Mouse (Mus musculus): Measurements from ENCODE around the gene Zswim8. TPM values are rescaled to one million over a fixed set of nuclear protein-coding genes. Genes with fewer than 3 reads are reported as not detected.

Gene Zswim8
- polyA plus RNA-seq, 1 experiment: 136 TPM

DNA sequence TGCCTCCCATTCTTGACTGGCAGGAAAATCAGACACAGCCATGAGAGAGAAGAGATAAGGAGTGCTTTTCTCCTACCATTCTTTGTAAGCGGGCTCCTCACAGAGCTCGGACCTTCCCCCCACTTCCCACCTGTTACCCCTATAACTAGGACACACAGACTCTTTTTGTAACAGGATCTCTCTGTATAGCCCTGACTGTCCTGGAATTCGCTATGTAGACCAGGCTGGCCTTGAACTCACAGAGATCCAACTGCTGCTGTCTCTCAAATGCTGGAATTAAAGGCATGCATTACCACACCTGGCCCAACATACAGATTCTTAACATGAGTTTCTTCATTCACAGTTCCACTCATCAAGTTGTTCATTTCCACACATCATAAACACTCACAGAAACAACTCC is 44.6 kb upstream of the Zswim8 start:
- 100% methylated on average over 3 of the region's 3 CpGs for WGBS

GRCm38 (mm10) chr14:20663601-20664000 is 43.8 kb upstream of the Zswim8 start:
- no peak for DNase-seq
- TF ChIP-seq POLR2A (IDR thresholded peaks at IDR 0.05; ENCODE audit: low read depth, low read length) (no peak), CTCF (conservative IDR thresholded peaks at IDR 0.05; ENCODE audit: insufficient read depth, insufficient read length, low read depth, low read length) (no peak)
- no peaks in the 10 kb centered on the region; the same call in 1 of the 2 replicates for H3K4me1 ChIP-seq (ENCODE audit: control insufficient read depth, insufficient read depth, low read length)
- no peak overlapping the region for H3K4me3 ChIP-seq (ENCODE audit: insufficient read depth, low read depth, low read length)
- no peaks in the 10 kb centered on the region for H3K27me3 ChIP-seq (replicated peaks; ENCODE audit: control insufficient read depth, insufficient read depth, low read length)
- WGBS: 64% methylated on average over 2 of the region's 2 CpGs
- no peaks in the 10 kb centered on the region for H3K36me3 ChIP-seq (ENCODE audit: control insufficient read depth, insufficient read depth, low read length)
- H3K27ac ChIP-seq (ENCODE audit: insufficient read depth, low read depth, low read length): no peak overlapping the region

More for the DNA sequence above, 44.6 kb upstream of the Zswim8 start:
- Histone ChIP-seq H3K4me1 (ENCODE audit: control insufficient read depth, insufficient read depth, low read length) (no peaks in the 10 kb centered on the region; the same call in 1 of the 2 replicates), H3K4me3 (ENCODE audit: insufficient read depth, low read depth, low read length) (no peak overlapping the region), H3K27ac (ENCODE audit: insufficient read depth, low read depth, low read length) (no peak overlapping the region), H3K36me3 (ENCODE audit: control insufficient read depth, insufficient read depth, low read length) (no peaks in the 10 kb centered on the region), H3K27me3 (replicated peaks; ENCODE audit: control insufficient read depth, insufficient read depth, low read length) (no peaks in the 10 kb centered on the region)
- no peak for TF ChIP-seq POLR2A (IDR thresholded peaks at IDR 0.05; ENCODE audit: low read depth, low read length)
- no peak for TF ChIP-seq CTCF (conservative IDR thresholded peaks at IDR 0.05; ENCODE audit: insufficient read depth, insufficient read length, low read depth, low read length)
- no peak for DNase-seq

DNA sequence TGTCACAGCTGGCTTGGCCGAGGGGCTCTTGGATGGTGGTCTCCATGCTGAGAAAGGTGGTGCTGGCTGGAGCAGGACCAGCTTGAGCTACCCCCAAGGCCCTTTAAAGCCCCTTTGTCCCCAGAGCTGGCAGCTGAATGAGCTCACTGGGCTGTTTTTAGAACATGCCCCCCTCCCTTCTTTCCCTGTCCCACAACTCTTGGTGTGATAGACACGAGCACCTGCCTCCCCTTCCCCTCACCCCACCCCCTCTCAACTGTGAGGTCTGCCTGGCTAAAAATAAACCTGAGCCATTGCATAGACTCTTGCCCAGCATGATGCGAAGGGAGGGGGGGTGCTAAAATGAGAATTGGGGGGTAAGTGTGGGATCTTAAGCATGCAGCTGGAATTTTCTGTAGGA is 42.9 kb upstream of the Zswim8 start:
- WGBS: 52% methylated on average over 3 of the region's 3 CpGs
- no peaks in the 10 kb centered on the region for H3K27me3 ChIP-seq (replicated peaks; ENCODE audit: control insufficient read depth, insufficient read depth, low read length)
- TF ChIP-seq POLR2A (IDR thresholded peaks at IDR 0.05; ENCODE audit: low read depth, low read length): no peak
- no peak for TF ChIP-seq CTCF (conservative IDR thresholded peaks at IDR 0.05; ENCODE audit: insufficient read depth, insufficient read length, low read depth, low read length)
- H3K36me3 ChIP-seq (ENCODE audit: control insufficient read depth, insufficient read depth, low read length): no peaks in the 10 kb centered on the region
- H3K4me3 ChIP-seq (ENCODE audit: insufficient read depth, low read depth, low read length): no peak overlapping the region
- DNase-seq: no peak
- peaks cover 4% of the 10 kb centered on the region; the same call in 1 of the 2 replicates for H3K4me1 ChIP-seq (ENCODE audit: control insufficient read depth, insufficient read depth, low read length)
- no peak overlapping the region for H3K27ac ChIP-seq (ENCODE audit: insufficient read depth, low read depth, low read length)

- Histone ChIP-seq H3K27me3 (replicated peaks; ENCODE audit: control insufficient read depth, insufficient read depth, low read length) (no peaks in the 10 kb centered on the region), H3K4me1 (ENCODE audit: control insufficient read depth, insufficient read depth, low read length) (peaks cover 4% of the 10 kb centered on the region; the same call in 1 of the 2 replicates), H3K4me3 (ENCODE audit: insufficient read depth, low read depth, low read length) (no peak overlapping the region), H3K36me3 (ENCODE audit: control insufficient read depth, insufficient read depth, low read length) (no peaks in the 10 kb centered on the region), H3K27ac (ENCODE audit: insufficient read depth, low read depth, low read length) (peak overlapping the region; percentile 8)
- no peak for DNase-seq
- 79% methylated on average over 1 of the region's 1 CpGs for WGBS
- TF ChIP-seq CTCF (conservative IDR thresholded peaks at IDR 0.05; ENCODE audit: insufficient read depth, insufficient read length, low read depth, low read length) (no peak), POLR2A (IDR thresholded peaks at IDR 0.05; ENCODE audit: low read depth, low read length) (no peak)
Measured at GRCm38 (mm10) chr14:20667469-20667868, 39.9 kb upstream of the Zswim8 start.

- no peaks in the 10 kb centered on the region for H3K36me3 ChIP-seq (ENCODE audit: control insufficient read depth, insufficient read depth, low read length)
- H3K27me3 ChIP-seq (replicated peaks; ENCODE audit: control insufficient read depth, insufficient read depth, low read length): no peaks in the 10 kb centered on the region
- WGBS: 51% methylated on average over 8 of the region's 8 CpGs
- TF ChIP-seq POLR2A (IDR thresholded peaks at IDR 0.05; ENCODE audit: low read depth, low read length) (no peak), CTCF (conservative IDR thresholded peaks at IDR 0.05; ENCODE audit: insufficient read depth, insufficient read length, low read depth, low read length) (no peak)
- H3K4me3 ChIP-seq (ENCODE audit: insufficient read depth, low read depth, low read length): no peak within 1 kb of the TSS
- H3K4me1 ChIP-seq (ENCODE audit: control insufficient read depth, insufficient read depth, low read length): peaks cover 4% of the 10 kb centered on the region; the same call in 1 of the 2 replicates
- peak within 1 kb of the TSS; percentile 81 for H3K27ac ChIP-seq (ENCODE audit: insufficient read depth, low read depth, low read length)
- peak; percentile 94 for DNase-seq
Measured at GRCm38 (mm10) chr14:20668154-20668810, 39.1 kb upstream of the Zswim8 start, which contains the start of gene Synpo2l. Synpo2l (minus strand) TSS chr14:20668354.

DNA sequence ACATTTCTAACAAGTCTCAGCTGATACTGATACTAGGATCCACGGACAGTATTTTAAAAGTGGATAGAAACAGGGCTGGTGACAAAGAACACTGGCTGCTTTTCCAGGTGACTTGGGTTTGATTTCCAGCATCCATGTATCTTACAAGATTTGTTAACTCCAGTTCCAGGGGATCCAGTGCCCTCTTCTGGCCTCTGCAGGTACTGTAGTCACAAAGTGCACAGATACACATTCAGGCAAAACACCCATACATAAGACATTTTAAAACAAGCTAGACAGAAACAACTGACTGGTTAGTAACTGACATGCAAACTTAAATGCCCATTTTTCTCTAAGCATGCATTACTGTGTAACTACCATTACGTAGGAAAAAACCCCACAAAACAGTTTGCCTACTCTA is 34.4 kb upstream of the Zswim8 start:
- WGBS: 96% methylated on average over 2 of the region's 2 CpGs
- peak; percentile 72 for DNase-seq
- H3K4me3 ChIP-seq (ENCODE audit: insufficient read depth, low read depth, low read length): no peak overlapping the region

GRCm38 (mm10) chr14:20673735-20674063 is 33.7 kb upstream of the Zswim8 start:
- 5% methylated on average over 13 of the region's 13 CpGs for WGBS
- H3K4me1 ChIP-seq (ENCODE audit: control insufficient read depth, insufficient read depth, low read length): peaks cover 10% of the 10 kb centered on the region; the same call in 1 of the 2 replicates
- H3K36me3 ChIP-seq (ENCODE audit: control insufficient read depth, insufficient read depth, low read length): peaks cover 2% of the 10 kb centered on the region; the same call in 1 of the 2 replicates
- H3K27me3 ChIP-seq (replicated peaks; ENCODE audit: control insufficient read depth, insufficient read depth, low read length): no peaks in the 10 kb centered on the region
- H3K4me3 ChIP-seq (ENCODE audit: insufficient read depth, low read depth, low read length): peak overlapping the region; percentile 61
- DNase-seq: peak; percentile 92
- TF ChIP-seq POLR2A (IDR thresholded peaks at IDR 0.05; ENCODE audit: low read depth, low read length) (no peak), CTCF (conservative IDR thresholded peaks at IDR 0.05; ENCODE audit: insufficient read depth, insufficient read length, low read depth, low read length) (no peak)
- H3K27ac ChIP-seq (ENCODE audit: insufficient read depth, low read depth, low read length): peak overlapping the region; percentile 89

More for the DNA sequence above, 34.4 kb upstream of the Zswim8 start:
- Histone ChIP-seq H3K27ac (ENCODE audit: insufficient read depth, low read depth, low read length) (0 out of 2 replicates have a peak overlapping the region, but pooled peaks have one; percentile 70), H3K27me3 (replicated peaks; ENCODE audit: control insufficient read depth, insufficient read depth, low read length) (no peaks in the 10 kb centered on the region), H3K4me1 (ENCODE audit: control insufficient read depth, insufficient read depth, low read length) (peaks cover 7% of the 10 kb centered on the region; the same call in 1 of the 2 replicates), H3K36me3 (ENCODE audit: control insufficient read depth, insufficient read depth, low read length) (peaks cover 2% of the 10 kb centered on the region; the same call in 1 of the 2 replicates)
- peak; percentile 46 for TF ChIP-seq CTCF (conservative IDR thresholded peaks at IDR 0.05; ENCODE audit: insufficient read depth, insufficient read length, low read depth, low read length)
- TF ChIP-seq POLR2A (IDR thresholded peaks at IDR 0.05; ENCODE audit: low read depth, low read length): no peak
